Mouse (Mus musculus): ENCODE results near the gene Mlxipl.
A peak's percentile ranks its signal among the peaks of the same experiment; 100 is the strongest.

Mlxipl gene

GRCm38 (mm10) chr5:135148715-135149052, 59.0 kb downstream of the Mlxipl start:
- no peak for DNase-seq (ENCODE audit: low spot score)

GRCm38 (mm10) chr5:135149053-135149819, 59.5 kb downstream of the Mlxipl start, which contains the start of gene Tbl2:
TSS of gene Tbl2 (plus strand) at chr5:135149657.
- DNase-seq (ENCODE audit: low spot score): peak; percentile 95

GRCm38 (mm10) chr5:135149820-135150178, 60.1 kb downstream of the Mlxipl start:
- DNase-seq (ENCODE audit: low spot score): no peak

GRCm38 (mm10) chr5:135156496-135156895, 66.8 kb downstream of the Mlxipl start:
- DNase-seq (ENCODE audit: low spot score): no peak

- DNase-seq (ENCODE audit: low spot score): no peak
Measured at GRCm38 (mm10) chr5:135161221-135161620, 71.5 kb downstream of the Mlxipl start.

- no peak for DNase-seq (ENCODE audit: low spot score)
Measured at GRCm38 (mm10) chr5:135161650-135162049, 72.0 kb downstream of the Mlxipl start.

GRCm38 (mm10) chr5:135162361-135162760, 72.7 kb downstream of the Mlxipl start:
- DNase-seq (ENCODE audit: low spot score): no peak

- no peak for DNase-seq (ENCODE audit: low spot score)
Measured at GRCm38 (mm10) chr5:135162821-135163220, 73.1 kb downstream of the Mlxipl start.

GRCm38 (mm10) chr5:135166909-135167308, 77.2 kb downstream of the Mlxipl start:
- DNase-seq (ENCODE audit: low spot score): no peak

GRCm38 (mm10) chr5:135167469-135167868, 77.8 kb downstream of the Mlxipl start:
- DNase-seq (ENCODE audit: low spot score): no peak

GRCm38 (mm10) chr5:135168063-135169062, 78.7 kb downstream of the Mlxipl start, which contains the start of gene Bcl7b:
TSS of gene Bcl7b (plus strand) at chr5:135168283.
- peak; percentile 92 for DNase-seq (ENCODE audit: low spot score)

GRCm38 (mm10) chr5:135169479-135169878, 79.8 kb downstream of the Mlxipl start:
- no peak for DNase-seq (ENCODE audit: low spot score)

- no peak for DNase-seq (ENCODE audit: low spot score)
Measured at GRCm38 (mm10) chr5:135171688-135172220, 82.1 kb downstream of the Mlxipl start.

GRCm38 (mm10) chr5:135172986-135173385, 83.3 kb downstream of the Mlxipl start:
- no peak for DNase-seq (ENCODE audit: low spot score)

- no peak for DNase-seq (ENCODE audit: low spot score)
Measured at GRCm38 (mm10) chr5:135175086-135175485, 85.4 kb downstream of the Mlxipl start.

- no peak for DNase-seq (ENCODE audit: low spot score)
Measured at GRCm38 (mm10) chr5:135178523-135178922, 88.8 kb downstream of the Mlxipl start.

- DNase-seq (ENCODE audit: low spot score): no peak
Measured at GRCm38 (mm10) chr5:135178996-135179395, 89.3 kb downstream of the Mlxipl start.

GRCm38 (mm10) chr5:135179616-135180015, 89.9 kb downstream of the Mlxipl start:
- DNase-seq (ENCODE audit: low spot score): no peak

GRCm38 (mm10) chr5:135180796-135181195, 91.1 kb downstream of the Mlxipl start:
- no peak for DNase-seq (ENCODE audit: low spot score)

GRCm38 (mm10) chr5:135181776-135182175, 92.1 kb downstream of the Mlxipl start:
- DNase-seq (ENCODE audit: low spot score): no peak

- no peak for DNase-seq (ENCODE audit: low spot score)
Measured at GRCm38 (mm10) chr5:135183131-135183861, 93.6 kb downstream of the Mlxipl start.

- no peak for DNase-seq (ENCODE audit: low spot score)
Measured at GRCm38 (mm10) chr5:135185016-135185415, 95.3 kb downstream of the Mlxipl start.
